Mouse (Mus musculus) 3T3-L1 (cell line): ENCODE measurements at regions not wholly inside any gene's neighbourhood (a gene's known extent, or its start where the extent isn't known, plus 50 kb on each side); places are given as distances from the start of the nearest gene placed in this dataset.

Experiments used
- DNase-seq: peaks from one replicate; pipeline ENCODE4 v3.0.0-alpha.2; 2015; ENCODE audit warnings: low read depth, low spot score

DNA sequence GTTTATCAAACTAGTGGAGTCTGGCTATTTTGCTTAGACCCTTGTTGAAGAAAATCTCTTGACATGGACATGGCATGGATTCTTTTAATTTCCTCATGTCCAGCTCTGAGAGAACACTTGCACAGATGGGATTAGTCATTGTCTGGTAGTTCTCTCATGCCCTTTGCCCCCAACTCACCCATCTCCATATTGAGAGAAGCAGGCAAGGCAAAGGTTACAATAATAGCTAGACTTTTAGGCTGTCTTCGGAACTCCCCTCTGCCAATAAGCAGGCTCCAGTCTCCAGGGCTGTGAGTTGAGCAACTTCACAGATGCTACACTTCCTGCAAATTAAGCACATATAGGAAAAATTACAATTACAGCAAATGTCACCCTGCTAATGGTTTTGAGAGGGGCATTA lies 558.0 kb upstream of the Alcam start:
- no peak for DNase-seq

DNA sequence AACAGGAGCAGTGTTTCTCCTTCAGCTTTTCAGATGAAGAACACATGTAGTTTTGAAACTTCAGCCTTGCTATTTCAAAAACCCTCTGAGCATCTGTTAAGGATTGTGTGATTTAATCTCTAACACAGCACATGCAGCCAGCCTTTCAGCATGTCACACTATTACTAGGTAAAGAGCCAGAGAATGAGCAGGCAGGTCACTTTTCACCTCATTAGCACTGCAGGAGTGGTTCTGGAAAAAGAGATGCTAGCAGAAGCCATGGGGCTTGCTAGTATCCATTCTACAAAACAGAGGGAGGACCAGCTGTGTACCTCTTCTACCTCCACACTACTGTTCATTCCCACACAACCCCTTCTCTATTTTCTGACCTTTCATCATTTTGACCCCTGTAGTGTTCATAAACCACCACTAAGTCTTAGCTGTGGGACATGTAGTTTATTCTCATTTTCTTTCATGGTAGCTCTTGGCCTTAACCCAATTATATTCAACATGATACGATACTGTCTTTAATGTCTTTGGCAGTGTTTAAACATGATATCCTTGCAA lies 535.1 kb upstream of the Alcam start:
- no peak for DNase-seq

DNA sequence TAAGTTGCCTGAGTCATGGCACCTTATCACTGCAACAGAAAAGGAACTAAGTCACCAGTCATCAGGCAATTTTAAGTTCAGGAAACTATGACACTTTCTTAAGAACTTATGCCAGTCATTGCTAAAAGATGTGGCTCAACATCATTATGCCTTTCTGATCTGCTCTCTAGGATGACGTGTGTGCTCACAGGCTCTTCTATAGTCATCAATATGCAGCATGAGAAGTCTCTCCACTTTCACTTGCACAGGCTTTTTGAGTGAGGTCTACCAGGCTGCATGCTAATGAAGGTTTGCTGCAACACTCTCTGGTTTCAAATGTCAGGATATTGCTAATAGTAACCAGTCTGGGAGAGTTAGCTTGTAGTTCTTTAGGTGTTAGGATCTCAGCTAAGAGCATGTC lies 530.5 kb upstream of the Alcam start:
- no peak for DNase-seq

DNA sequence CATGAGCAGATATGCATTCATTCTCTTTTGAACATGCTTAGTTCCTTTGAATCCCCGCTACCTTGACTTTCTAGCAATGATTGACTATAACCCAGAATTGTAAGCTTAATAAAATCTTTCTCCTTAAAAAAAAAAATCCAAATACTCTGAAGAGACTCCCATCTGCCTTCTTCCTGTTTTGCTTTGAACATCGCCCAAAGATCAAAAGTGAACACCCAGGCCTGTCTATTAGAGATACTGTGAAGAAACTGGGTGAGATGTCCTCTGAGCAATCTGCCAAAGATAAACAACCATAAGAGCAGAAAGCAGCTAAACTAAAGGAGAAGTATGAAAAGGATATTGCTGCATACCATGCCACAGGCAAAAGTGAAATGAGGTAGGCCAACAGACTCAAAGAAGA lies 527.1 kb upstream of the Alcam start:
- no peak for DNase-seq

DNA sequence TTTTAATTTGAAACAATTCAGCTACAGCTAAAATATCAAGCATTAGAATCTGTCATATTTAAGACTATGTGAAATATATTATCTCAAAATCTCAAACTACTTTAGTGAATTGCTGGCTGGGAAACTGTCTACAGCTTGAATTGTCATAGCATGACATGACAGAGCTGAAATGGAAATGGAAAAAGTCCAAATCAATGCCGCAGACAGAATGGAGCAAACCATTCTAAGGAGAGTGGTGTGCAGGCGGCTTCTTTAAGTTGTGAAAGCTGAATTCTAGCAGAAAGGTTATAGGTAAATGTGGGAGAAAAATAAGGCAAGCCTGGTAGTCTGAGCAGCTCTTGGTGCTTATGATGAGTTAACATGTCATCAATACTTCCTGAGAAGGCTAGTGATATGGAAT lies 518.9 kb upstream of the Alcam start:
- no peak for DNase-seq

DNA sequence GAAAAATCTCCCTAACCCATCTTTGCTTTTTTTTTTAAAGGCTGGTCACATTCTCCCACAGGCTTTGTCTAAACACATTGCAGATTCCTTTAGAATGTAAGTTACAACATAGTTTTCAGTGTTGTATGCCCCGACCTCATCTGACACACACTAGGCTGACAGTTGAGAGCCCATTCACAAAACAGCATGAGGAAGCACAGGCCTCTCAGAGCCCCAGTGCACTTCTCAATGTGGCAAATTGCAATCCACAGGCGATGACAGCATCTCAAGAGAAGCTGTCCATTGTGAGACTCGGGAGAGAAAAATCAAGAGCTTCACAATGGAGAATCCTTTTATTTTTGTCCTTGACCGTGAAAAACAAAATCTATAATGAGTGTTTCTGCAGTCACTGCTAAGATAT lies 493.8 kb upstream of the Alcam start:
- DNase-seq, result no peak

DNA sequence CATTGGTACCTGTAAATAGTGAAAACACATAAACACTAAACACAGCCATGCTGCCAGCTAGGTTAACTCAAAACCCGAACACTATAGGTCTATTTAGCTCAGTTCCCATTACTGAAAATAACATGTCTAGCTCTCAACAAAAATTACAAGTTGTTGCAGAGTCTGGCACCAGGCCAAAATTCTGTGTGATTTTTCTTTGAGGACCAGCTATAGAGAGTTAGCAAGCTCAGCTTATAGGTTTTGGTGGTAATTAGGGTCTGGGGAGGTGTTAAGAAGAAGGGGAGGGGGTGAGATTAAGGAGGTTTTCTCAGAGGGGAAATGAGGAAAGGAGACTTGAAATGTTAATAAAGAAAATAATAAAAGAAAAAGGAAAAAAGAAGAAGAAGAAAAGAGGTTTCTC lies 480.9 kb upstream of the Alcam start:
- no peak for DNase-seq

DNA sequence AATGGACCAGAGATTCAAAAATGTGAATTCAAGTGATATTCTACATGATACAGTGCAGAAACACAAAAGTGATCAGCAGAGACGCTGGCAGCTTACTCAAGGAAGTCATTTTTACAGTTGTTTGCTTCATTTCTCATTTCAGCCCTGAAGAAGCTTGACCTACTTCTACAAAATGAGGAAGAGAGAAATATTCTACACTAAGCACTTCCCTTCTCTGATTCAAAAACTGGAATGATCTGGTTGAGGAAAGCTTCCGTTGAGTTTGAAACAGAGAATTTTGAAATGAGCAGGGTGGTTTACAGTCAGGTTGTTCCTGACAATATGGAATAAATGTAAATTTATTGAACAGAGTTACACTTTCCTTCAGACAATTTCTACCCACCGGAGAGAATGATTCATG lies 478.1 kb upstream of the Alcam start:
- DNase-seq, result no peak

DNA sequence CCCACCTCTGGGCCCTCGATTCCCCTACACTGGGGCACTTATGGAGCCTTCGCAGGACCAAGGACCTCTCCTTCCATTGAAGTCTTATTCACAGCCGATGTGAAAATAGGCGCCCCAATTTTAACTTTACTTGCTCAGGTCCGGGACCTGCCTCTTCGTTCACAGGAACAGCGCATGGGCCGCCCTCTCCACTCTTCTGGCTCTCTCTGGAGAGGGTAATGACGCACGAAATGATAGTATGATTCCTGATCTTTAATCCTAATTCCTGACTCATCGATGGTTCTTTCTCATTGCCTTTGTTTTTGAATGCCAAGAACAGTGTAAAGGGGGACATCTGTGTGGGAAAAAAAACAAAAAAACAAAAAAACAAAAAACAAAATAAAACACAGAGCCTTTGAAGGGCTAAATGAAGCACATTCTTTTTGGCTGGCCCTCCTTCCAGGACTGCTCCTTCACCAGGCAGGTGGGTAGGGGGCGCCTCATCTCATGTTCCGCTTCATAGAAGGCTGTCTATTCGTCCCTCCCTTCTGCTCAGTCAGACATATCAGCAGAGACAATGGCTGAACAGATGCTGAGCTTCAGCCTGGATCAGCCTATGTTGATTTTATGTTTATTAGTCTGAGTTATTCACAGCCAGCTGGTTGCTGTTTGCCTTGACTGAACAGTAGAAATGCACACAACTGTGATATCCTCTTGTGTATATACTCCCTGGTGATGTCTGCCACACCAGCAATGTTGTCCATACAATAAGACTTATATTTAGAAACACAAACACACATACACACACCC lies 438.8 kb upstream of the Alcam start:
- DNase-seq, result no peak

DNA sequence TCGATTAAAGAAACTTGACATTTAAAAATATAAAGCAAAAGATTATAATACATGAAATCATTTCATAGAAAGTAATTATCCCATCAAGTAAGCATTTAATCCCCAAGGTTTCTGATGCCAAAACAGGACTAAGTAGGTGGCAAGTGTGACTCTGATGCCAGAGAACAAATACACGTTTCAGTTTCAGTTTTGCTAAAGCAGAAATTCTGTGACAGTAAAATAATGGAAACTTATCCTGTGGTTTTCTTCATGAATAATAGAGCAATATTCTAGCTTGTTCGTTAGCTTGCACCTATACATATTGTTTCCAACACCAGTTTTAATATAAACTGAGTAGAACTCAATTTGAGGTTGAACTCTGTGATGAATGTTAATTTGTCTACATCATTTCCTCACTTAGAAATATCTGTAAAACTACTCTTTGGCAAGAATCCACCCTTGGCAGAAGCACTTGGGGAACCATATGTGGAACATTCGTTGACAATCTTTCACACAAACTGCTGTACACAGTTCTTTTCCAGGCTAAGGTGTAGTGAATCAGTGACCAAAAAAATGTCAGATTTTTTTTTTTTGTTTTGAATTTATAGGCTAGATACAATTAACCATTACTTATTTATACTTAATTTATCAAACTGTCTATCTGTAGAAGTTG lies 425.7 kb upstream of the Alcam start:
- DNase-seq, result no peak

DNA sequence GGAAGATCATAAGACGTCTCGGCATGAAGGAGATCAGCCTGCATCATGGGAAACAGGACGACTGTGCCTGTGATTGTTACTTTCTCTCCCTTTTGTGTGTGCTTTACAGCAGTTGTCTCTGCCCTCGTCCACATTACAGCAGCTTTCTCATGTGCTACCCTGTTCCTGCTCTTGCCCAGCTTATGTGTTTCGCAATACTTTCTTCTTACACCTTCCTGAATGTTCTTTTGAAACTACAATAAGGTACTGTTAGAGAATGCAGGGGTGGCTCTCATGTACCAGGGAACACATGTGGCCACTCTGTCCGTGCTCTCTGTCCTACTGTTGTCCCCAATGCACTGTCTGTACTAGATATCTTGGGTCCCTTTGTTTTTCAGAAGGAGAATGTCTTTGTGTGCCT lies 414.0 kb upstream of the Alcam start:
- DNase-seq, result no peak

DNA sequence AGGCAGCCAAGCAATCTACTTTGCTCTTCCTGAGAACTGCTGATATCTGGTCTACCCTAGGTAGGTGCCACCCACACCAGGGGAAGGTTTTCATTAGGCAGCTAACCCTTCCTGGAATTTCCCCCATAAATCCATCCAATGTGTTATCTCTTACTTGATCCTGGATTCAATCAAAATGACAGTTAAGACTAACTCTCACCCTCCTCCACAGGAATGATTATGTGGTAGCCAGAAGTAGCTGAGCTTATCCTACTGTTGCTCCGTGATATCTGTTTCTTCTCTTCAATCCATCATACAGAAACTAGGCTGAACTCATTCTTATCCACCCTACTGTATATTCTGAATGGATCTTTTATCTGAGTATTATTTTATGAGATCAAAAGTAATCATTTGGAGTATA lies 409.7 kb upstream of the Alcam start:
- no peak for DNase-seq

DNA sequence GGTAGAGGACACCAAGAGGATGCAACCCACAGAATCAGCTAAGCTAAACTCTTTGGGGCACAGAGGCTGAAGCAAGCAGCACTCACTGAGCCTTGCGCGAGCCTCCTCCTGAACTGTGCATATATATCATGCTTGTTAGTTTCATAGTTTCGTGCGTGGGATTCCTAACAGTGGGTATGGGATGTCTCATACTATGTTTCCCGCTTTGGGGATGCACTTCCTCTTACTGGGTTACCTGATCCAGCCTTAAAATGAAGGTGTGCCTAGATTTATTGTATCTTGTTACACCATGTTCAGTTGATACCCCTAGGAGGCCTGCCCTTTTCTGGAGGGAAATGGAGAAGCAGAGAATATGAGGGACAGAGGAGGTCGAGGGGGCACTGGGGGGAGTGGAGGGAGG lies 407.4 kb upstream of the Alcam start:
- no peak for DNase-seq

DNA sequence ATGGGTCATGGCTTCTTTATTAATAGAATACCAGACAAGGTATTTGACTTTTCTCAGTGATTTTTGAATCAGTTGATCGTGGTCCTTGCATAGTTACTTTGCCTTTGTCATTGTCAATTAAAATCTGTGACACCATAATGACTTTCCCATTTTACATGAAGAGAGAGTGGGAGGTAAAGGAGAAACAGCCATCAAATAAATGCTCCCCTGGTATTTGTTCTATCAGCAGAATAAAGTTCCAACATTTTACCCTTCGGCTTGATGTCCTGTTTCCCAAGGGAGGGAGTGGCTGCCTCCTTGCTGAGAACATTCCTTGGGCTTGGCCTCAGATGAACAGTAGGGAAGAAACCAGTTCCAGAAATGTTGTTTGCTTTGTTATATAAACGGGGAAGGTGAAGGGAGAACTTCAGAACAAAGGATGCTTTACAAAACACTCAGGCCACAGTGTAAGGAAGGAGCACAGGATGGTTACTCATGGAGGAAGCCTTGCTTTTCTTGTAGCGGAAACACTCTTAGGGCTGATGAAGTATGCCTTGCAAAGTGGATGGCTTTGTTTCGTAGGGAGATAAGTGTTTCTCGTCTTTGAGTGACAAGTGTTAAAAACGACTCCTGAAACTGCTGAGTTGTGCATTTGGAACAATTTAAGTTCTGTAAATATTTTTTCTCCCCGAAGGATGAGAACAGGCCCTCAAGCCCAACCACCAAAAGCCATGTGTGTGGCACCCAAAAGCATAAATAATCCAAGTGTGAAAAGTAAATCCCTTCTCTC lies 404.8 kb upstream of the Alcam start:
- DNase-seq, result no peak

DNA sequence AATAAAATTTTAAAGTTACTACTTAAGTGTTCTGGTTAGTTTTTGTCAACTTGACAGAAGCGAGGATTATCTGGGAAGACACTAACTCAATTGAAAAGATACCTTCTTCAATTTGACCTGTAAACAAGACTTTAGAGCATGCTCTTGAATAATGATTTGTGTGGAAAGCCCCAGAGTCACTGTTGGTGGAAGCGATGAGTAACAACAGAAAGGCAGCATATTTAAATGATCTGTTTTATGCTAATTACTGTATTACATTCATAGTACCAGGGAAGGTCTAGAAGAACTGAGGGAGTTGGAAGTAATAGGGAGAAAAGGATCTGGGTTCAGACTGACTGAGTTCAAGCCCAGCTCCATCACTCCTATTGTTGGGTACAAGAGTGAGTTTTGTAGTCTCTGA lies 397.3 kb upstream of the Alcam start:
- DNase-seq, result no peak

DNA sequence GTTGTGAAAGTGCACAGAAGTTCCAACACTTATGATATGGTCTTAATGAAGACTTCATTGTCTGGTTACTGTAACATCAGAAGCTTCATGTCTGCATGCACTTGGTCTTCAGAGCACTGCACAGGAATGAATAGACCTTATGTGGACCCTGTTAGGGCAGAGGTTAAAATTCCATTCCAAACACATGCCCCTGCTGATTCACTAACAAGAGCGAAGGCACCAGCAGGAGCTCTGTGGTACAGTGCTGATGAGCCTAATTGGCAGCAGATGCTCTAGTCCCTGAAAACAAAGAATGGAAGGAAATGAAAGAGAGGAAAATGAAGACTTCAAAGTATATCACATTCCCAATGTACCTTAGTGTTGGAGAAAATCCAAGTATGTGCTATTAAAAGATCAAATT lies 365.1 kb upstream of the Alcam start:
- DNase-seq, result no peak

DNA sequence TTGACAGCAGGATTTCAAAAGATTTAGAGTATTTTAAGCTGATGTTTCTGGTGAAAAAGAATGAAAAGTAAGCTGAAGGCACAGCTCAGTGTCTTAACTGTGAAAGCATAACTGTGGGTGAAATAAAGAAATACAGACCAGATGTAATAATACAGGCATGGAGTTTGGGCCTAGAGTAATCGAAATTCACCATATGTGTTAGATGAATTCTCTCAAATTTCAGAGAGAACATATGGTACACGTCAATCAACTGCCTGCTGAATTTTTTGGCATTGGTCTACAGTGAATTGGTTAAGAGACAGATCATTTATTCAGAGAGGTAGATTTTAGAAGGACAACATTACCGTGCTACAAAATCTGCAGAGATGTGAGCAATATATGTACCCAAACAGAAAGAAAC lies 357.3 kb upstream of the Alcam start:
- DNase-seq, result no peak

DNA sequence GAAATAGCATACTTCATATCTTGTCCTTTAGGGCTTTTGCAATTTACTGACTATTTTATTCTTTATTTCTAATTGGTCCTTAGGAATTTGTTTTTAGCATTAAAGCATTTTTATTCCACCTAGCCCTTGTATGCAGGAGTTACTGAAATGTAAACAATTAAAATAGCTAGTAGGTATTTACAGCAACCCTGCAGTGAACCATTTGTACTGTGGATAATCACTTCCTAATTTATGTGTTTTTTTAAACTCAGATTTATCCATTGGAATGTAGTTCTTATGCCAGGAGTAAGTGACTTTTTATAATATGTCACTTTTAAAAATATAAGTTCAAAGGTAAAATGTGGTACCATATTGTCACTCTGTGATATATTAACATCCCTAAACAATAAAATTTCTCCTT lies 350.5 kb upstream of the Alcam start:
- DNase-seq, result no peak

DNA sequence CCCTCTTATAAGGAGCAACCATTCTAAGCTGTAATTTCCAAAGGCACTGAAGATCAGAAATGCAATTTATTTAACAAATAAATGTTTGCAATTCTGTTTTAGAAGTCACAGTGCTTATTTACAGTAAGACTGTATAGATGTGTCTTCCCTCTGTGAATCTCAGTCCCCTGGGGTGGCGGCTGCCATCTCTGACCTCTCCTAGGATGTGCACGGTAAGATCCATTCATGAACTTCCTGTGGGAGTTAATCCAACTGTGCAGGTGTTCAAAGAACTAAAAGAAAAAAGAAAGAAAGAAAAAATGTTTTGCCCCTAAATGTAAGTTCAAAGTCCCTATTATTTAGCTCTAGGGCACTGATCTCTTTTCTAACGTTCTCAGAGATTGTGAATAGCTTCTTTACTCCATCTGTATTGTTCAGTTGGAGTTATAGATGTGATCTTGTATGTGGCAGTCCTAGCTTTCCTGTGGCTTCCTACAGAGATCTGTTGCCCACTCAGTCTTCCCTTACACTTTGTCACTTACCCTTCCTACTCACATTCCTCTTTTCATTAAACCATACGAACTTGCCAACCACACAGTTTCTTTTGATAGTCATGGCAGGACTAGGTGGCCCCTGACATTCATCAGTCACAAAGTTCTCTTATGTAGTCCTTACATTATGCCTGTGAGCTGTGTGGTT lies 346.0 kb upstream of the Alcam start:
- DNase-seq, result no peak

DNA sequence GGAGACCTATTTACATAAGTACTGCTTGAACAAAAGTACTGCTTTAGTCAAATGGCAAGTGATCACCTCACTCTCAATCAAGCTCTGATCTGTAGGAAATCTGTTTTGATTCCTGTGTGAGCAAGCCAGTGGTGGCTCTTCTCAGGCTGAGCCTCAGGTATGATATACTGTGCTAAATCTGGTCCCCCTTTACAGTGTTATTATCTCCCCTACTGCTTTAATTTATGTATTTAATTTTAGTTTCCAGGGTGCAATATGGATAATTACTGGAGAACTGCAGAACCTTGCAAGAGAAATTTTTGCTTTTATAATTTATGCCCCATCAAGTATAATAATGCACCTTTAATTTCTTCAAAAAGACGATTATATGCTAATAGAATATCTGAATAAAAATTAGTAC lies 341.3 kb upstream of the Alcam start:
- no peak for DNase-seq

DNA sequence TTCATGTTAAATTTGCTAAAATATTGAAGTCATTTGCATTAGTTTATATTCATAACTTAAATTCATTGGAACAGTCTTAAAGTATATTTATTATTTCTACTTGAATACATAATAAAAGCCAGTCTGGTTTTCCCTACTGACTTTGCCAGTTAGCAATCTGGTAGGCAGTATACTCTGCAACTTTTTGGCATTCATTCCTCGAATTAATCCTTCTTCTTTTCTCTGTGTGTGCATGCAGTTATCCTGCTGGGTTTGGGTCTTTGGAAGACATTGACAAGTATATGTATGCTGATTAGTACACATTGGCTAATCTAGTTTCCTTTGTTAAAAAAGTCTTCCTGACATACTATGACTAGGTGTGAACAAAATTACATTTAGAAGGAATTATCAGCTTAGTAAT lies 336.1 kb upstream of the Alcam start:
- no peak for DNase-seq

DNA sequence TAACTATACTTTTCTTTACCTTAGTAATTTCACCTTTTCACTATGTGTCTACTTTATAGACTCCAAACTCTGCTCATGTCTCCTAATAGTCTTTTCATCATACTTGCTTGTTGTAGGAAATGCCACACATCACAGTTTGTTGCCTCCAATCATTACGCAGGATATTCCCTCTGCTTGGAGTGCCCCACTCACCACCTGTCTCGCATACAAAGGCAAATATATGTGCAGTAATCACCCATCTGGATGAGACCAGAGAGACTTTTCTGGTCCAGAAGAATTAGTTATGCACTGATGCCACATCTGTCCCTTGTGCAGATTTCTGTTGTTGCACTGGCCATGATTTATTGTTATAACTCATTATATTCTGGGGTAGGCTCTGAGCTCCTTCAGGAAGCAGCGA lies 293.9 kb upstream of the Alcam start:
- no peak for DNase-seq
